Mouse (Mus musculus): ENCODE data around the gene Nrxn3. TPM values are rescaled to one million over a fixed set of nuclear protein-coding genes. Genes with fewer than 3 reads are reported as not detected.

The Nrxn3 gene
- polyA plus RNA-seq, 1 experiment from 2014 or later, result 6.3 TPM

DNA sequence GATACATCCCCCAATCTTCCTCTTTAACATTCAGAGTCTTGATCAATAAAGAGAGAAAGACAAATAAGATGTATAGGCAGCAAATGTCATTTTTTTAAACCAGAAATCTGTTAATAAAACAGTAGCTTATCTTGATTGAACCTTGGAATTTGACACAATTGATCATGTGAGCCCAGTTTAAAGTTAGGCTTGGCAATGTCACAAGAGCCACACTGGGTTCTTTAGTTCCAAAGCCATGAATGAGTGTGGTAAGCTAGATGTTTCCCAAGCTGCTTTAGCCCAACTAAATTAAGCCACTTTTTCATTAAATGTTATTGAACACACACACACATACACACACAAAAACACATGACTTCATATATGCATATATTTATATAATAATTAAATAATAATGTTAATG, 786.3 kb downstream of the Nrxn3 start:
- Histone ChIP-seq H3K4me3 (ENCODE audit: low read depth, low read length) (no peak overlapping the region), H3K27me3 (ENCODE audit: control insufficient read depth, insufficient read depth, low read length) (no peaks in the 10 kb centered on the region), H3K4me2 (replicated peaks; ENCODE audit: low read depth, low read length) (no peak overlapping the region), H3K36me3 (ENCODE audit: control insufficient read depth, insufficient read depth, low read length) (no peaks in the 10 kb centered on the region), H3K9ac (replicated peaks; ENCODE audit: low read depth, low read length) (no peak overlapping the region), H3K9me3 (ENCODE audit: control insufficient read depth, low read depth, low read length) (no peaks in the 10 kb centered on the region), H3K27ac (ENCODE audit: low read length) (no peak overlapping the region), H3K4me1 (ENCODE audit: control insufficient read depth, insufficient read depth, low read length) (no peaks in the 10 kb centered on the region)
- no peak for ATAC-seq (ENCODE audit: insufficient number of reproducible peaks, insufficient read depth, low FRiP score, low read depth)

DNA sequence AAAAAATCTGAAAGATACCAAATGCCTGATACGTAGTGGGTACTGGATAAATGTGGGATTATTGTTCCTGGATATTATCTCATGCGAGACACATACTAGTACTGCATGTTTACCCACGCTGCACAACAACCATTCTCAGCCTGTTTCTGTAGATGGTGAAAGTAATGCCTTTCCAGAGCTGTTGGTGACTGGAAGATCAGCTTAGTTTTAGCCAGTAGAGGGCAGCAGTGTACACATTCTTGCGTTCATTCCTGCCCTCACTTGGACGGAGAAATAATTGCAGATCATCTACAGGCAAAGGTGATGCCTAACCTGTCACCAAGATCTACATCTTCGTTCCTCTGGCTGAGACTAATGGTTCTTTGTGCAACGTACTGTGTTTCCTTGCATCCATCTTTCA, 791.1 kb downstream of the Nrxn3 start:
- Histone ChIP-seq H3K4me1 (ENCODE audit: control insufficient read depth, insufficient read depth, low read length) (no peaks in the 10 kb centered on the region), H3K27ac (ENCODE audit: low read length) (no peak overlapping the region), H3K27me3 (ENCODE audit: control insufficient read depth, insufficient read depth, low read length) (no peaks in the 10 kb centered on the region), H3K36me3 (ENCODE audit: control insufficient read depth, insufficient read depth, low read length) (no peaks in the 10 kb centered on the region), H3K4me3 (ENCODE audit: low read depth, low read length) (no peak overlapping the region), H3K9ac (replicated peaks; ENCODE audit: low read depth, low read length) (no peak overlapping the region), H3K4me2 (replicated peaks; ENCODE audit: low read depth, low read length) (no peak overlapping the region), H3K9me3 (ENCODE audit: control insufficient read depth, low read depth, low read length) (no peaks in the 10 kb centered on the region)
- 35% methylated on average over 7 of the region's 7 CpGs for WGBS
- no peak for ATAC-seq (ENCODE audit: insufficient number of reproducible peaks, insufficient read depth, low FRiP score, low read depth)

- WGBS, result 80% methylated on average over 6 of the region's 6 CpGs
- Histone ChIP-seq H3K27me3 (ENCODE audit: control insufficient read depth, insufficient read depth, low read length) (no peaks in the 10 kb centered on the region), H3K27ac (ENCODE audit: low read length) (no peak overlapping the region), H3K4me3 (ENCODE audit: low read depth, low read length) (no peak overlapping the region), H3K4me1 (ENCODE audit: control insufficient read depth, insufficient read depth, low read length) (no peaks in the 10 kb centered on the region), H3K9ac (replicated peaks; ENCODE audit: low read depth, low read length) (no peak overlapping the region), H3K9me3 (ENCODE audit: control insufficient read depth, low read depth, low read length) (no peaks in the 10 kb centered on the region), H3K4me2 (replicated peaks; ENCODE audit: low read depth, low read length) (no peak overlapping the region), H3K36me3 (ENCODE audit: control insufficient read depth, insufficient read depth, low read length) (no peaks in the 10 kb centered on the region)
- ATAC-seq (ENCODE audit: insufficient number of reproducible peaks, insufficient read depth, low FRiP score, low read depth), result no peak
Measured at GRCm38 (mm10) chr12:89516046-89516445, 793.4 kb downstream of the Nrxn3 start.

DNA sequence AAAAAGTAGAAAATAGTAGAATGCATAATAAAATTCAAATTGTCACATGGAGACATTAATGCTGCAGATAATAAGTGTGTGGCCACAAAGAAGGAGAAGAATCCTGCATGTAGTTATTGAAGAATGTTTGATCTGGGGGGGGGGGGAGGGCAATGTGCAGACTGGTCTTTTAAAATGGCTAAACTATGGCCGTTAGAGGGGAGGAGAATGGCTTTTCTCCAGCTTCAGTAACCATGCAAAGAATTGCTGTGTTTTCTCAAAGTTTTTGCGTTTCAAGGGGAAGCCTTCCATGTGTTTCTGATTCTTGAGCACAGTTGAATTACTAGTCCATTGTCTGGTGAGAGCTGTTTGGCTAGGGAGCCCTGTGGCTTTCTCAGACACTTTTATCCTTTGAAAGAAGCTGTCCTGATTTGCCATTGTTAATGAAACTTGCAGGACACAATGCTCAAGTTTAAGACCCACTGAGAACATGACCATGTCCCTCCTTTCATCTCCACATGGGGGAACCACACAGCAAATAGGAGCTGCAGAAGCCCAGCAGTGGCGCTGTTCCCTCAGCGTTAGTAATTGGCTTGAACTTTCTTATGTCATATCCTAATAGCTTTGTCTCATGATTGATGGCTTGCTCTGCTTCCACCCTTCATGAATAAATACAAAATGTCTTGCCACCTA, 808.1 kb downstream of the Nrxn3 start:
- Histone ChIP-seq H3K27me3 (ENCODE audit: control insufficient read depth, insufficient read depth, low read length) (no peaks in the 10 kb centered on the region), H3K27ac (ENCODE audit: low read length) (no peak overlapping the region), H3K4me1 (ENCODE audit: control insufficient read depth, insufficient read depth, low read length) (no peaks in the 10 kb centered on the region), H3K9ac (replicated peaks; ENCODE audit: low read depth, low read length) (no peak overlapping the region), H3K36me3 (ENCODE audit: control insufficient read depth, insufficient read depth, low read length) (no peaks in the 10 kb centered on the region), H3K4me3 (ENCODE audit: low read depth, low read length) (no peak overlapping the region), H3K4me2 (replicated peaks; ENCODE audit: low read depth, low read length) (no peak overlapping the region), H3K9me3 (ENCODE audit: control insufficient read depth, low read depth, low read length) (no peaks in the 10 kb centered on the region)
- 23% methylated on average over 4 of the region's 4 CpGs for WGBS
- no peak for ATAC-seq (ENCODE audit: insufficient number of reproducible peaks, insufficient read depth, low FRiP score, low read depth)

DNA sequence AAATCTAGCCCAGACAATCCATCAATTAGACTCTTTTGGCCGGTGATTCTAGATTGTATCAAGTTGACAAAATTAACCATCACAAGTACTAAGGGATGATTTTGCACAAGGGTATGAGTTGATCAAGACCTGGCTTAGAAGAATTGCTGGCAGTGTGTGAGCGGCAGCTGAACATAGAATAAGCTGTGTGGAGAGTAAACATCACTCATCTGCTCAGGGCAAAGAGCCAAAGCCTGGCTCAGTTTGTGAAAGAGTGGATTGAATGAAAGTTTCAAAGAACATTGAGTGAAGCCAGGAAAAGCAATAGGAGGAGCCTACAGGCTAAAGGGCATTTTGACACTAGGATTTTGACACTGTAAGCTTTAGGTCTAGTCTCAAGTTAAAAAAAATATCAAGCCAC, 828.6 kb downstream of the Nrxn3 start:
- ATAC-seq (ENCODE audit: insufficient number of reproducible peaks, insufficient read depth, low FRiP score, low read depth), result no peak
- WGBS, result 45% methylated on average over 2 of the region's 2 CpGs
- Histone ChIP-seq H3K9ac (replicated peaks; ENCODE audit: low read depth, low read length) (no peak overlapping the region), H3K4me2 (replicated peaks; ENCODE audit: low read depth, low read length) (no peak overlapping the region), H3K36me3 (ENCODE audit: control insufficient read depth, insufficient read depth, low read length) (no peaks in the 10 kb centered on the region), H3K4me1 (ENCODE audit: control insufficient read depth, insufficient read depth, low read length) (no peaks in the 10 kb centered on the region), H3K9me3 (ENCODE audit: control insufficient read depth, low read depth, low read length) (no peaks in the 10 kb centered on the region), H3K27me3 (ENCODE audit: control insufficient read depth, insufficient read depth, low read length) (no peaks in the 10 kb centered on the region), H3K4me3 (ENCODE audit: low read depth, low read length) (no peak overlapping the region), H3K27ac (ENCODE audit: low read length) (no peak overlapping the region)

DNA sequence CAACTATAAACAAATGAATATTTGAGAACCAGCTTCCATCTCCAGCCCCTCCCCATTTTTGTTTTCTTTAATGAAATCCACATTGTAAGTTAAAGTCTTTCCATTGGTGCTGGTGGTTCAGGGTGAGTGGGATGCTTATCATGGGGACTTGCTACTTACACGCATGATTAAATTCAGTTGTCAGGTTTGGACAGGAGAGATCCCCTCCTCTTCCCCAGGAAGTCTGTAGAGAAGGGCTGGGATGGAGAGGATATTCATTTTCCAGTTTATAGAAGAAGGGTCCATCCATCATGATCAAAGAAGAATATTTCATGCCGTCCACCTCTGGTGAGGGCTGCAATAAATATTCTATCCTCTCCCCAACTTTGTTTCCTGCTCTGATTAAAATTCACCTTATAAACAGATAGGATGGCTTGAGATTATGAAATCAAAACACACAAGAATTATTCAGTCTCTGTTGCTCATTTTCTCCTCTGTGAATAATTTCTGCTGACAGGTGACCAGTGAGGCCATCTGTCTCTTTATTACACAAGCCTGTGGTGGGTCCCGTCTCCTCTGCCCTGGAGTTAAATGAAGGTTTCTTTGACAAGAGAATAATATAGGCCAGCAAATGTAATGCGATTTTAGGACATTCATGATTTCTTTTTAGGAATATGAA, 830.7 kb downstream of the Nrxn3 start:
- H3K4me3 ChIP-seq (ENCODE audit: low read depth, low read length), result no peak overlapping the region
- no peaks in the 10 kb centered on the region for H3K9me3 ChIP-seq (ENCODE audit: control insufficient read depth, low read depth, low read length)
- 48% methylated on average over 4 of the region's 4 CpGs for WGBS
- H3K27ac ChIP-seq (ENCODE audit: low read length), result no peak overlapping the region
- H3K36me3 ChIP-seq (ENCODE audit: control insufficient read depth, insufficient read depth, low read length), result no peaks in the 10 kb centered on the region
- no peak for ATAC-seq (ENCODE audit: insufficient number of reproducible peaks, insufficient read depth, low FRiP score, low read depth)
- no peaks in the 10 kb centered on the region for H3K27me3 ChIP-seq (ENCODE audit: control insufficient read depth, insufficient read depth, low read length)
- no peak overlapping the region for H3K4me2 ChIP-seq (replicated peaks; ENCODE audit: low read depth, low read length)
- no peaks in the 10 kb centered on the region for H3K4me1 ChIP-seq (ENCODE audit: control insufficient read depth, insufficient read depth, low read length)
- H3K9ac ChIP-seq (replicated peaks; ENCODE audit: low read depth, low read length), result no peak overlapping the region

DNA sequence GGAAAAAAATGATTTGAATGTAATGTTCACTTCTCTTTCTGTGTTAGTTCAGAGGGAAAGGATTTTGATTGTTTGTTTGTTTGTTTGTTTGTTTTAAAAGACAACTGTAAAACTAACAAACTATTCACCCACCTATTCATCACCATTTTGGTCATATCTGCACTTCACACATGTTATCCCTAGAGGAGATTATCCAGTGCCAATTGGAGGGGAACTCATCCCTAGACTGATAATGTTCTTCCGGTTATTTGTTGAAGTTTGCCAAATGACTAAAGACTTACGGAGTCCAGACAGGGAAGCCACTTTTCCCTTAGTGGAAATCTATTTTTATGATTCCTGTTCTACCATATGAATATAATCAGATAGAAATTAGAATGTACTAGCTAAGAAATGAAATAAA, 831.5 kb downstream of the Nrxn3 start:
- no peaks in the 10 kb centered on the region for H3K36me3 ChIP-seq (ENCODE audit: control insufficient read depth, insufficient read depth, low read length)
- H3K9ac ChIP-seq (replicated peaks; ENCODE audit: low read depth, low read length), result no peak overlapping the region
- no peaks in the 10 kb centered on the region for H3K9me3 ChIP-seq (ENCODE audit: control insufficient read depth, low read depth, low read length)
- WGBS, result 64% methylated on average over 2 of the region's 2 CpGs
- no peak for ATAC-seq (ENCODE audit: insufficient number of reproducible peaks, insufficient read depth, low FRiP score, low read depth)
- H3K4me2 ChIP-seq (replicated peaks; ENCODE audit: low read depth, low read length), result no peak overlapping the region
- H3K27ac ChIP-seq (ENCODE audit: low read length), result no peak overlapping the region
- no peak overlapping the region for H3K4me3 ChIP-seq (ENCODE audit: low read depth, low read length)
- H3K4me1 ChIP-seq (ENCODE audit: control insufficient read depth, insufficient read depth, low read length), result no peaks in the 10 kb centered on the region
- H3K27me3 ChIP-seq (ENCODE audit: control insufficient read depth, insufficient read depth, low read length), result no peaks in the 10 kb centered on the region

GRCm38 (mm10) chr12:89554740-89555430, 832.2 kb downstream of the Nrxn3 start:
- no peak for ATAC-seq (ENCODE audit: insufficient number of reproducible peaks, insufficient read depth, low FRiP score, low read depth)

More at GRCm38 (mm10) chr12:89554740-89555430, 832.2 kb downstream of the Nrxn3 start:
- H3K4me2 ChIP-seq (replicated peaks; ENCODE audit: low read depth, low read length), result no peak overlapping the region
- WGBS, result 67% methylated on average over 2 of the region's 2 CpGs
- no peak overlapping the region for H3K27ac ChIP-seq (ENCODE audit: low read length)
- no peaks in the 10 kb centered on the region for H3K27me3 ChIP-seq (ENCODE audit: control insufficient read depth, insufficient read depth, low read length)
- H3K9ac ChIP-seq (replicated peaks; ENCODE audit: low read depth, low read length), result no peak overlapping the region
- H3K36me3 ChIP-seq (ENCODE audit: control insufficient read depth, insufficient read depth, low read length), result no peaks in the 10 kb centered on the region
- no peaks in the 10 kb centered on the region for H3K4me1 ChIP-seq (ENCODE audit: control insufficient read depth, insufficient read depth, low read length)
- no peaks in the 10 kb centered on the region for H3K9me3 ChIP-seq (ENCODE audit: control insufficient read depth, low read depth, low read length)
- no peak overlapping the region for H3K4me3 ChIP-seq (ENCODE audit: low read depth, low read length)
